Mouse (Mus musculus) cerebellum, adult 2 months (tissue): ENCODE measurements around the gene Ap3b1.

Source experiments
- CTCF ChIP-seq: fragments of 200-500 bp; IDR thresholded peaks from 2 replicates; pipeline ENCODE4 v1.5.1; 2011; ENCODE audit warnings: low read depth, mild to moderate bottlenecking, control low read depth, low read length, moderate library complexity, borderline replicate concordance; ENCODE audit not compliant: insufficient read depth
- POLR2A ChIP-seq: fragments of 200-500 bp; IDR thresholded peaks from 2 replicates; pipeline ENCODE4 v1.6.1; 2011; ENCODE audit warnings: low read length, control low read depth, borderline replicate concordance; ENCODE audit not compliant: insufficient read depth

- TF ChIP-seq CTCF, result no peak
- no peak for TF ChIP-seq POLR2A
These were observed 105.5 kb downstream of the Ap3b1 start for GRCm38 (mm10) chr13:94464221-94464620.
